Mouse (Mus musculus) neural tube, embryonic 14.5 days (tissue): ENCODE results near the gene Resf1. TPM values are rescaled to one million over a fixed set of nuclear protein-coding genes. Genes with fewer than 3 reads are reported as not detected.
"Not testable (repeated sequence)": the region's sequence is repeated elsewhere in the genome, so short reads cannot be mapped to it uniquely, and the experiment has no call there.

Experiments used
- ATAC-seq: fragments of 200-750 bp; cut with Nextera tagmentation; 2 replicates; pipeline ENCODE4 v1.8.0; 2017; ENCODE audit warnings: low read depth, mild to moderate bottlenecking, moderate TSS enrichment, moderate library complexity
- H3K27ac ChIP-seq: fragments of 300-500 bp; sonication (generic); 2 replicates; pipeline ENCODE4 v1.5.1; 2014; ENCODE audit warnings: low read depth, mild to moderate bottlenecking, control low read depth, low read length, moderate library complexity, mixed read lengths
- H3K27me3 ChIP-seq: fragments of 300-500 bp; sonication (generic); 2 replicates; pipeline ENCODE4 v1.6.1; 2014; ENCODE audit warnings: low read length; ENCODE audit not compliant: control insufficient read depth, insufficient read depth
- H3K36me3 ChIP-seq: fragments of 300-500 bp; sonication (generic); 2 replicates; pipeline ENCODE4 v1.6.1; 2014; ENCODE audit warnings: low read length, mixed read lengths; ENCODE audit not compliant: control insufficient read depth, insufficient read depth
- H3K4me1 ChIP-seq: fragments of 300-500 bp; sonication (generic); 2 replicates; pipeline ENCODE4 v1.6.1; 2014; ENCODE audit warnings: low read length; ENCODE audit not compliant: control insufficient read depth, insufficient read depth
- H3K4me2 ChIP-seq: fragments of 300-500 bp; sonication (generic); 2 replicates; pipeline ENCODE4 v1.6.1; 2014; ENCODE audit warnings: mild to moderate bottlenecking, low read depth, low read length, control low read depth
- H3K4me3 ChIP-seq: fragments of 300-500 bp; sonication (generic); 2 replicates; pipeline ENCODE4 v1.5.1; 2014; ENCODE audit warnings: low read depth, low read length, control low read depth, mixed read lengths
- H3K9ac ChIP-seq: fragments of 300-500 bp; sonication (generic); replicated peaks from 2 replicates; pipeline ENCODE4 v1.6.1; 2014; ENCODE audit warnings: low read depth, mild to moderate bottlenecking, control low read depth, low read length, mixed read lengths
- H3K9me3 ChIP-seq: fragments of 300-500 bp; sonication (generic); 2 replicates; pipeline ENCODE4 v1.6.1; 2016; ENCODE audit warnings: low read length; ENCODE audit not compliant: control insufficient read depth
- WGBS: fragments of 180-500 bp; shearing (Covaris S2); extraction: QIAGEN DNeasy Blood & Tissue Kit; methylation state at CpG from one replicate; pipeline ENCODE4 v1.1.7; 2014; 5-methylcytosine and 5-hydroxymethylcytosine counted together
- polyA plus RNA-seq: library from polyadenylated mRNA; unstranded; fragments of >200 nt; fragmentation: Nextera tagmentation; extraction: Ambion mirVana; gene quantifications from 2 replicates; pipeline ENCODE4 v1.2.1, GENCODE M21; 2014

Resf1 gene
- 30.5 and 30.8 TPM in 2 replicates for polyA plus RNA-seq

DNA sequence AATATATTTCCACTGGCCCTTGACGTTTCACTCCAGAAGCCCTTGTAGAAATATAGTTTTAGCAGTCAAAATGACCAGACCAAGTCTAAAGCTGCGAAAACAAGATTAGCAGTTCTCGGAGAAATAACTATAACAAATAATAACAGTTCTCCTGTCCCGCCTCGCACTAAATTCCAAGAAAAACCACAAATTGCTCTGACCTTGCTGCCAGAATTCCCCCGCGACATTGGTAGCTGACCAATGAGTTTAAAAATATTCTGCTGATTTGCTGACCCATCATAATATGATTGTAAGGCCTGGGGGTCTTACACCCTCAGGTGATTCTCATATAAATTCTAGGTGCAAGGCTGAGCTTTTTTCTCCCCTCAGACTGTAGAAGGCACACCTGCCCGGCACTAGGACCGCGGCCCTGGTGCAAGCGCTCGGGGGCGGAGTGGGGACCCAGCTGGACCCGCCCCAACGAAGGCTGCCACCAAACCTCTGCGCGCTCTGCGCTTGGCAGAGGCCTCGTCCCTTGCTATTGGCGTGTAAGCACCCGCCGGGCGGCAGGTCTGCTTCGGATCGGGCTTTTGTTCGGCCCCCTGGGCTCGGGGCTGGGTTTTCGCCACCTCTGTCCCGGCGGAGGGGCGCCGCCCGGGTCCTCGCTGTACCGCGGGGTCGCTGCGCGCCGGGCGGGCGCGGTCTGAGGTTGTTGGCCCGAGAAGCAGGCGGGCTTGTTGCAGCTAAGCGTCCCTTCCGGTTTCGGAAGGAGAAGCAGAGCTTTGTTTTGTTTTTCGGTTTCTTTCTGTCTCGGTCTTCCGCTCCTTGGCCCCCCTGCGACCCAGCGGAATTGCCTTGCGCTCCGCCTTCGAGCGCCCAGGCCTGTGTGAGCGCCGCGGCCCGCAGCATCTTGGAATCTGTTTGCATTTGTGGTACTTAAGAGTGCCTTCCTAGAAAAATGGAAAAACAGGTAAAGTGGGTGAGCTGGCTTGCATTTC, at the start of gene Resf1:
Resf1 (plus strand) TSS at position 459 of the 977 bp plus-strand sequence.
- Histone ChIP-seq H3K9me3 (no peaks in the 10 kb centered on the region), H3K36me3 (no peaks in the 10 kb centered on the region), H3K27me3 (no peaks in the 10 kb centered on the region), H3K27ac (peak within 1 kb of the TSS; percentile 97), H3K9ac (peak within 1 kb of the TSS; percentile 84), H3K4me1 (peaks cover 15% of the 10 kb centered on the region), H3K4me2 (peak within 1 kb of the TSS; percentile 54), H3K4me3 (peak within 1 kb of the TSS; percentile 67)
- peak; percentile 100 for ATAC-seq
- 4% methylated on average over 61 of the region's 61 CpGs for WGBS

DNA sequence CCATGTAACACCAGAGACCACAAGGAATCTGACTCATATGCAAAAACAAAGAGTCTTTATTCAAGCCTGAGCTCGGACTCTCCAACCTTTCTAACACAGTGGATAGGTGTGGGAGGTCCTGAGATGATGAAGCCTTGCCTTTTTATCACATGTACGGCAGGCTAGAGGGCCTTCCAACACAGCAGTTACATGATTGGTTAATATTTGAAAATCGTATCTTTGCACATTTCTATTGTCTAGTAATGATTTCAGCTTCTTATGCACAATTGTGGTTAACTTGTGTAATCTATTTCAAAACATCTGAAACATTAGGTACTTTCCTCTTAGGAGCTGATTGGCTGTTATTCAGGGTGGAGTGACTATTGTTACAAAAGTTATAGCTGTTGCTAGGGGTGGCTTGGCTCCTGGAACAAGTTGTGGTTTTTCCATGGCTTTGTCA, 48.4 kb upstream of the Resf1 start:
- Histone ChIP-seq H3K4me2 (no peak overlapping the region), H3K9me3 (peaks cover 2% of the 10 kb centered on the region; the same call in 1 of the 2 replicates), H3K36me3 (no peaks in the 10 kb centered on the region), H3K4me3 (no peak overlapping the region), H3K27me3 (no peaks in the 10 kb centered on the region), H3K4me1 (no peaks in the 10 kb centered on the region), H3K9ac (no peak overlapping the region), H3K27ac (no peak overlapping the region)
- WGBS = 82% methylated on average over 3 of the region's 3 CpGs
- ATAC-seq = no peak

DNA sequence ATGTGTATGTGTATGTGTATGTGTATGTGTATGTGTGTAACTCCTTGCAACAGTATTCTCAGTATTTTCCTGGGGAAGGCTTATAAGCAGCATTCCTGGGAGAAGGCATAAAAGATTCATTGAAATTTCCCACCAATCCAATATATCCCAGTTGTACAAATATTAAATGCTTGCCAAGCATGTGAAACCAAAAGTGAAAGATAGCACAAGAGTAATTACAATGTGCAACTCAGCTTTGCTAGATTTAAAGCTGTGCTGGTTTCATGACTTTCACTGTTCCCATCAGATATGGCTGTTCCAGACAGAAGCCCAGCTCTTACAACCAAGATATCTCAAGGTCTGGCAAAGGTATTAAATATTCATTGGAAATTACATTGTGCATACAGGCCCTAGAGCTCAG, 41.3 kb upstream of the Resf1 start:
- ATAC-seq = no peak
- Histone ChIP-seq H3K9me3 (no peaks in the 10 kb centered on the region), H3K4me1 (no peaks in the 10 kb centered on the region), H3K27ac (no peak overlapping the region), H3K36me3 (no peaks in the 10 kb centered on the region), H3K27me3 (no peaks in the 10 kb centered on the region), H3K9ac (no peak overlapping the region), H3K4me2 (no peak overlapping the region), H3K4me3 (no peak overlapping the region)

DNA sequence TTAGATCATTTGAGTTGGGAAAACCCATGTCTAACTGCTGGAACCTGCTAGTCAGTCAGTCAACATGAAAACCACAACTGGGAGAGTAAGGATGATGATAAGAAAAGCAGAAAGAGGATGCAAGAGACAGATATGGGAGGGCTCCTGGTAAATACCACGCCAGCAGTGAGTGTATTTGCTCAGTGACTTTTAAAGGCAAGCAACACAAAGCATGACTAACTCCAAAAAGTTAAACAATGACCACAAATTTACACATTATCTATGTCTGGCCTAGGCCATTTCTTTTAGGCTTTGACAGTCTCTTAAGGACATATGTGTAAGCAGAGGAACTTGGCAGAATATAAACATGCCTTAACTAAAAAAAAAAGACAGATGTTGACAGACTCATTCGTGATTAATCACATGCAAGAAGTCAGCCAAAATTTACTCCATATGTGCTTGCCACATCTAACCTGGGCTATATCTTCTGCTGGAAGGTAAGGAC, 30.9 kb upstream of the Resf1 start:
- Histone ChIP-seq H3K4me2 (no peak overlapping the region), H3K9me3 (peaks cover 3% of the 10 kb centered on the region; the same call in 1 of the 2 replicates), H3K27ac (no peak overlapping the region), H3K9ac (no peak overlapping the region), H3K36me3 (no peaks in the 10 kb centered on the region), H3K4me3 (no peak overlapping the region), H3K4me1 (no peaks in the 10 kb centered on the region), H3K27me3 (no peaks in the 10 kb centered on the region)
- 81% methylated on average over 2 of the region's 2 CpGs for WGBS
- ATAC-seq = no peak

DNA sequence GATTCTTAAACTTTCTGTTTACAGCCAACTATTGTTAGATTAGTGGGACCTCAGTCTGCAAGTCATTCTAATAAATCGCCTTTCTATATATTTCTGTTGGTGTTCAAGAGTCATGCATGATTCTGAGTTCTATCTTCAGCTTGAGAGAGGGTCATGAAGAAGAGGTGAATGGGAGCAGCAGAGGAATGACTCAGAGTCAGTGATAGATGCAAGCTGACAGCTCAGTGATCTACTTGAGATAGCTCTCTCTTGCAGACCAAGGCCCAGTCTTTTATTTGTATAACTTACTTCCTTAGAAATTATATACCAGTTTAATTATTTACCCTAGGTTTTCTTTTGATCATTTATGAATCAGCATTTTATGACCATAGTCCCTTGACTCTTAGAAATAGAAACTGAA, 30.3 kb upstream of the Resf1 start:
- peaks cover 3% of the 10 kb centered on the region; the same call in 1 of the 2 replicates for H3K9me3 ChIP-seq
- H3K27ac ChIP-seq = no peak overlapping the region
- H3K4me2 ChIP-seq = no peak overlapping the region
- 87% methylated on average over 1 of the region's 1 CpGs for WGBS
- no peak overlapping the region for H3K4me3 ChIP-seq
- H3K4me1 ChIP-seq = no peaks in the 10 kb centered on the region
- ATAC-seq = no peak
- no peaks in the 10 kb centered on the region for H3K36me3 ChIP-seq
- H3K9ac ChIP-seq = no peak overlapping the region
- H3K27me3 ChIP-seq = no peaks in the 10 kb centered on the region

DNA sequence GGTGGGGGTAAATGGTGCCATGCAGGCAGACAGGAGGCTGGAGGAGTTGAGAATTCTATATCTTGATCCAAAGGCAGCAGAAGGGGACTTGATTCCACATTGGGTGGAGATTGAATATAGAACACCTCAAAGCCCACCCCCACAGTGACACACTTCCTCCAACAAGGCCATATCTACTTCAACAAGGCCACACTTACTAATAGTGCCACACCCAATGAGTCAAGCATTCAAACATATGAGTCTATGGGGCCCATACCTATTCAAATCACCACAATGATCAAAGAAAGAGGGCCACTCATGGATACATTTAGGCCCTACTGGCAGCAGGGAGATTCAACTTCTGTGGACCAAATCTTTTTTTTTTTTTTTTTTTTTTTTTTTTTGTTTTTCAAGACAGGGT, 28.7 kb upstream of the Resf1 start:
- no peak overlapping the region for H3K4me3 ChIP-seq
- H3K4me2 ChIP-seq = no peak overlapping the region
- no peaks in the 10 kb centered on the region for H3K36me3 ChIP-seq
- no peak for ATAC-seq
- peaks cover 3% of the 10 kb centered on the region; the same call in 1 of the 2 replicates for H3K9me3 ChIP-seq
- no peak overlapping the region for H3K9ac ChIP-seq
- no peak overlapping the region for H3K27ac ChIP-seq
- no peaks in the 10 kb centered on the region for H3K27me3 ChIP-seq
- no peaks in the 10 kb centered on the region for H3K4me1 ChIP-seq

DNA sequence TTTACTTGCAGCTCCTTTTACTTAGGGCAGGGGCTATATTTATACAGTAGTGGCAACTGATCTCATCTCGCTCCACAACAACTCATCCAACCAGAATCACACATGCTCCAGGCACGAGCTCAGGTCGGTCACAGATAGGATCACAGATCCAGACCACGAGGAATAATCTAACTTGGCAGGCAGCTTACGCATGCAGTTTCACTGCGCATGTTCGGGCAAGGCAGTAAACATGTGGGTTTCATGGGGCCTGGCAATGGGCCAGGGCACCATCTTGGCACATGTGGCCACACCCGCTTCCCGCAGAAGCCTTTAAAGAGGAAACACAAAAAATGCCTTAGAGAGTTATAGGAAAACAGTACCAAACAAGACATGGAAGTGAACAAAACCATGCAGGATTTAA, 21.0 kb upstream of the Resf1 start:
- H3K4me2 ChIP-seq, ATAC-seq, H3K27me3 ChIP-seq, H3K27ac ChIP-seq, H3K4me1 ChIP-seq, H3K4me3 ChIP-seq, H3K9ac ChIP-seq, H3K9me3 ChIP-seq, H3K36me3 ChIP-seq: not testable (repeated sequence)
- 85% methylated on average over 9 of the region's 9 CpGs for WGBS

DNA sequence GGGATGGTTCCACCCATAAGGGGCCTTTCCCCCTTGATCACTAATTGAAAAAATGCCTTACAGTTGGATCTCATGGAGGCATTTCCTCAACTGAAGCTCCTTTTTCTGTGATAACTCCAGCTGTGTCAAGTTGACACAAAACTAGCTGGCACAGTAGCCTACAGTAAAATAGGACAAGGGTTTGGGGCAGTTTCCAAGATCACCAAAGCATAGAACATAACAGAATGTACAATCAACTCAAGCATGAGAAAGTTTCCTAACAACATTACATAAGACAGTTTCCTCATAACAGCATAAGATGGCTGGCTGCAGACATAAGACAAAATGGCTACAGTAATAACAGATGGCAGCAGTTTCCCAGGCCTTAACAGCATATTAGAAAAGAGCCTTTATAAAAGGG, 6.0 kb upstream of the Resf1 start:
- not testable (repeated sequence) for H3K27ac ChIP-seq, ATAC-seq, H3K4me3 ChIP-seq

DNA sequence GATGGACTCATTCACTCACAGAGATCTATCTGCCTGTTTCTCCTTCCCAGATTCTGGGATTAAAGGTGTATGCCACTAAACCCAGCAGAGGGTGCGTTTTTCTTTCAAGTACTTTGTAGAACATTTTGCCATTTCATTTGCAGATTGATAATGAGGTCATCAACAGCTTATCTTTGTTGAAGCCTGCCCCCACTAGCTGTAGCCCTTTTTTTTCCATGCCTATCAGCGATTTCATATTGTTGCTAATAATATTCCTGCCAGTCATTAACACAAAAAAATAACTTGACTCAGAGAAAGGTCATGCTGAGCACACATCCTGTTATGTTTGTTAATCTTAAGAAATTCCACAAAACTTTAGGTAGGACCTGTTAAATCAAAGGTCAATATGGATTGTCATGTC, 2.1 kb upstream of the Resf1 start:
- H3K4me2 ChIP-seq = no peak overlapping the region
- no peaks in the 10 kb centered on the region for H3K9me3 ChIP-seq
- 92% methylated on average over 2 of the region's 2 CpGs for WGBS
- H3K9ac ChIP-seq = no peak overlapping the region
- H3K27me3 ChIP-seq = no peaks in the 10 kb centered on the region
- ATAC-seq = no peak
- H3K4me1 ChIP-seq = peaks cover 12% of the 10 kb centered on the region
- no peak overlapping the region for H3K27ac ChIP-seq
- no peaks in the 10 kb centered on the region for H3K36me3 ChIP-seq
- H3K4me3 ChIP-seq = no peak overlapping the region

More for the DNA sequence above, 6.0 kb upstream of the Resf1 start:
- not testable (repeated sequence) for H3K9ac ChIP-seq, H3K4me2 ChIP-seq, H3K36me3 ChIP-seq, H3K9me3 ChIP-seq, H3K27me3 ChIP-seq, H3K4me1 ChIP-seq
